Mouse (Mus musculus) inflammation-experienced regulatory T-cells (primary cell): ENCODE measurements around the gene Atrnl1. TPM values are rescaled to one million over a fixed set of nuclear protein-coding genes. Genes with fewer than 3 reads are reported as not detected.

ENCODE experiments used
- polyA plus RNA-seq, 2 experiments: library from polyadenylated mRNA; unstranded; fragments of 100-300 nt; shearing (Covaris generic); gene quantifications; one replicate each; pipeline ENCODE4 v1.2.1; 2017

The Atrnl1 gene
- polyA plus RNA-seq = 1 to 10 TPM in 1 of 2 experiments, under 1 TPM in 1; 0.81 to 2.2 TPM

GRCm38 (mm10) chr19:57610476-57611261 is at the start of gene Atrnl1:
Gene Atrnl1, plus strand, starts transcription at chr19:57611034.

Other genes with a start within 250 kb of the Atrnl1 start
- 10 to 100 TPM; 10.8 to 16.3 TPM for gene Trub1, start 158.1 kb upstream of the Atrnl1 start, polyA plus RNA-seq